Comparison of ENCODE assay signal across 25 mouse cellular contexts in the genomic region with DNA sequence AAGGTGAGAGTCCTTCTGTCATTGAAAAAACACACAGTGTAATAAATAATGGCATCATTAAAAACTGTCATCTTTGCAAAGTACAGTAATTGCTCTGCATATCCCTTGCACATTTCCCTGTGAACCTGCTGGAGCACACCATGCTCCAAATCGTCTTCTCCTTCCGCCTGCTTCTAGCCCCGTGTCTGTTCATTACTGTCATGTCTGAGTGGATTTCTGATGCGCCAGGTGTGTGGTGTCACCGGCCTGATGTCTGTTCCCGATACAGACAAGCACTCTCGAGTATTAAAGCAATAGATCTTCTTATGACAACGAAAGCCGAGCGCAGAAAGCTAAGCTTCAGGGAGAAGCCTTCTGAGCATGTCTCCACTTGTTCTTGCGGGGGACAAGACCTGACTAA. TPM values are rescaled to one million over a fixed set of nuclear protein-coding genes. Genes with fewer than 3 reads are reported as not detected.
DNase-seq lines count a peak whose midpoint lies in the region; ATAC-seq and TF ChIP-seq lines count a peak whose summit lies in the region.
"Had no signal": no experiment of that assay in that cellular context is flagged by ENCODE, and none has a peak within 500 bp of the region (broad histone marks: within the 10 kb centered on the region; RNA-seq: fewer than 3 reads in every experiment).

No protein-coding gene starts in this region.

- peak; percentile 25 for DNase-seq in embryonic facial prominence, embryonic 11.5 days (ENCODE audit: low spot score)
- no peak for DNase-seq in embryonic facial prominence, embryonic 10.5 days (ENCODE audit: low spot score)
- no peak for DNase-seq in hindbrain, embryonic 11.5 days (ENCODE audit: low spot score)
- peak; percentile 1 for DNase-seq in kidney, postnatal 4 days
- DNase-seq in kidney, adult 2 months = no peak
- DNase-seq in forelimb bud, embryonic 11.5 days (ENCODE audit: low read depth, low spot score) = peak; percentile 25
- DNase-seq in layer of hippocampus, postnatal 36 days = no peak
- DNase-seq: adrenal gland, adult 8-10 months; adrenal gland, postnatal 25 days; cerebellum, adult 18-20 months; cerebellum, adult 9-10 months; cerebellum, postnatal 14 days; gastrocnemius, adult 2 months; gastrocnemius, postnatal 14 days; heart, adult 2 months; heart, postnatal 14 days had no signal

- no peaks in the 10 kb centered on the region for H3K27me3 ChIP-seq in embryonic facial prominence, embryonic 11.5 days (ENCODE audit: control insufficient read depth, insufficient read depth, low read length)
- no peaks in the 10 kb centered on the region for H3K27me3 ChIP-seq in embryonic facial prominence, embryonic 10.5 days (replicated peaks; ENCODE audit: low read depth, poor library complexity, severe bottlenecking)
- H3K27me3 ChIP-seq in hindbrain, embryonic 16.5 days (replicated peaks; ENCODE audit: control insufficient read depth, insufficient read depth, low read length) = no peaks in the 10 kb centered on the region
- H3K27me3 ChIP-seq in hindbrain, embryonic 11.5 days (ENCODE audit: control insufficient read depth, insufficient read depth, low read length) = no peaks in the 10 kb centered on the region
- no peaks in the 10 kb centered on the region; the same call in 1 of the 2 replicates for H3K27me3 ChIP-seq in kidney, adult 2 months (replicated peaks; ENCODE audit: control insufficient read depth, insufficient read depth, low read length)
- H3K27me3 ChIP-seq: embryonic facial prominence, embryonic 13.5 days; forebrain, embryonic 13.5 days; heart, embryonic 13.5 days had no signal

- TF ChIP-seq CTCF in kidney, adult 2 months (conservative IDR thresholded peaks at IDR 0.05; ENCODE audit: insufficient read depth, insufficient read length, low read depth, low read length) = no peak

- H3K9ac ChIP-seq in embryonic facial prominence, embryonic 11.5 days (replicated peaks; ENCODE audit: low read length) = no peak overlapping the region
- H3K9ac ChIP-seq in hindbrain, embryonic 16.5 days (ENCODE audit: low read depth, low read length) = no peak overlapping the region
- no peak overlapping the region for H3K9ac ChIP-seq in hindbrain, embryonic 11.5 days (ENCODE audit: low read depth, low read length)
- H3K9ac ChIP-seq: embryonic facial prominence, embryonic 13.5 days; forebrain, embryonic 13.5 days; heart, embryonic 13.5 days had no signal

- 82% methylated on average over 11 of the region's 11 CpGs for WGBS in embryonic facial prominence, embryonic 11.5 days
- 79% methylated on average over 11 of the region's 11 CpGs for WGBS in embryonic facial prominence, embryonic 10.5 days
- 77% methylated on average over 11 of the region's 11 CpGs for WGBS in hindbrain, embryonic 16.5 days
- 87% methylated on average over 11 of the region's 11 CpGs for WGBS in hindbrain, embryonic 11.5 days
- WGBS in kidney, adult 2 months = 40% methylated on average over 11 of the region's 11 CpGs

- no peak for ATAC-seq in embryonic facial prominence, embryonic 11.5 days (replicated peaks; ENCODE audit: insufficient number of reproducible peaks, low FRiP score, low TSS enrichment, low read depth)
- peak; percentile 60; the same call in 1 of the 2 replicates for ATAC-seq in hindbrain, embryonic 16.5 days
- ATAC-seq in hindbrain, embryonic 11.5 days (ENCODE audit: low FRiP score) = no peak
- ATAC-seq: activated CD4-positive, CD25-positive, alpha-beta regulatory T cell, adult 4 months; forebrain, embryonic 13.5 days; forebrain, embryonic 16.5 days; intestine, postnatal 0 days had no signal

- no peaks in the 10 kb centered on the region for H3K4me1 ChIP-seq in embryonic facial prominence, embryonic 11.5 days (ENCODE audit: control insufficient read depth, insufficient read depth, low read length)
- no peaks in the 10 kb centered on the region for H3K4me1 ChIP-seq in embryonic facial prominence, embryonic 10.5 days
- no peaks in the 10 kb centered on the region for H3K4me1 ChIP-seq in hindbrain, embryonic 16.5 days (ENCODE audit: control insufficient read depth, insufficient read depth, low read depth, low read length)
- no peaks in the 10 kb centered on the region for H3K4me1 ChIP-seq in hindbrain, embryonic 11.5 days (replicated peaks; ENCODE audit: control insufficient read depth, insufficient read depth, low read length)
- no peaks in the 10 kb centered on the region for H3K4me1 ChIP-seq in kidney, adult 2 months (ENCODE audit: control insufficient read depth, insufficient read depth, low read length)
- H3K4me1 ChIP-seq: embryonic facial prominence, embryonic 13.5 days; forebrain, embryonic 10.5 days; forebrain, embryonic 13.5 days; heart, embryonic 10.5 days; heart, embryonic 13.5 days had no signal

- TF ChIP-seq POLR2A in kidney, adult 2 months (IDR thresholded peaks at IDR 0.05; ENCODE audit: low read depth, low read length) = no peak

- no peak overlapping the region for H3K27ac ChIP-seq in embryonic facial prominence, embryonic 11.5 days (replicated peaks; ENCODE audit: low read depth, low read length)
- H3K27ac ChIP-seq in embryonic facial prominence, embryonic 10.5 days (replicated peaks) = no peak overlapping the region
- no peak overlapping the region for H3K27ac ChIP-seq in hindbrain, embryonic 16.5 days (ENCODE audit: low read depth, low read length)
- H3K27ac ChIP-seq in hindbrain, embryonic 11.5 days (ENCODE audit: low read depth, low read length) = no peak overlapping the region
- H3K27ac ChIP-seq in kidney, adult 2 months (ENCODE audit: insufficient read depth, low read depth, low read length) = no peak overlapping the region
- H3K27ac ChIP-seq: embryonic facial prominence, embryonic 13.5 days; forebrain, embryonic 10.5 days; forebrain, embryonic 13.5 days; gastrocnemius, adult 2 months; heart, adult 2 months; heart, embryonic 10.5 days; heart, embryonic 13.5 days had no signal

- H3K4me3 ChIP-seq in embryonic facial prominence, embryonic 11.5 days (ENCODE audit: low read depth, low read length) = no peak overlapping the region
- H3K4me3 ChIP-seq in embryonic facial prominence, embryonic 10.5 days = no peak overlapping the region
- no peak overlapping the region for H3K4me3 ChIP-seq in hindbrain, embryonic 16.5 days (ENCODE audit: low read length)
- no peak overlapping the region for H3K4me3 ChIP-seq in hindbrain, embryonic 11.5 days (ENCODE audit: low read depth, low read length)
- H3K4me3 ChIP-seq in kidney, adult 2 months (ENCODE audit: insufficient read depth, low read depth, low read length) = no peak overlapping the region
- H3K4me3 ChIP-seq: embryonic facial prominence, embryonic 13.5 days; forebrain, embryonic 10.5 days; forebrain, embryonic 13.5 days; gastrocnemius, adult 2 months; heart, adult 2 months; heart, embryonic 10.5 days; heart, embryonic 13.5 days had no signal

- no peaks in the 10 kb centered on the region for H3K9me3 ChIP-seq in embryonic facial prominence, embryonic 11.5 days (replicated peaks; ENCODE audit: control insufficient read depth, low read length)
- no peaks in the 10 kb centered on the region for H3K9me3 ChIP-seq in embryonic facial prominence, embryonic 10.5 days
- H3K9me3 ChIP-seq in hindbrain, embryonic 16.5 days (ENCODE audit: control insufficient read depth, low read length) = no peaks in the 10 kb centered on the region
- no peaks in the 10 kb centered on the region for H3K9me3 ChIP-seq in hindbrain, embryonic 11.5 days (ENCODE audit: control insufficient read depth, low read length)
- H3K9me3 ChIP-seq: embryonic facial prominence, embryonic 13.5 days; forebrain, embryonic 10.5 days; forebrain, embryonic 13.5 days; heart, embryonic 10.5 days; heart, embryonic 13.5 days had no signal

- no peak overlapping the region for H3K4me2 ChIP-seq in embryonic facial prominence, embryonic 11.5 days (ENCODE audit: low read depth, low read length)
- peak overlapping the region; percentile 25 for H3K4me2 ChIP-seq in hindbrain, embryonic 16.5 days (ENCODE audit: low read length)
- H3K4me2 ChIP-seq in hindbrain, embryonic 11.5 days (replicated peaks; ENCODE audit: low read depth, low read length) = no peak overlapping the region
- H3K4me2 ChIP-seq: embryonic facial prominence, embryonic 13.5 days; forebrain, embryonic 13.5 days; heart, embryonic 13.5 days had no signal

- no peaks in the 10 kb centered on the region for H3K36me3 ChIP-seq in embryonic facial prominence, embryonic 11.5 days (replicated peaks; ENCODE audit: control insufficient read depth, insufficient read depth, low read depth, low read length)
- H3K36me3 ChIP-seq in embryonic facial prominence, embryonic 10.5 days (replicated peaks) = no peaks in the 10 kb centered on the region
- H3K36me3 ChIP-seq in hindbrain, embryonic 16.5 days (ENCODE audit: control insufficient read depth, insufficient read depth, low read length) = no peaks in the 10 kb centered on the region
- H3K36me3 ChIP-seq in hindbrain, embryonic 11.5 days (ENCODE audit: control insufficient read depth, insufficient read depth, low read length) = no peaks in the 10 kb centered on the region
- no peaks in the 10 kb centered on the region for H3K36me3 ChIP-seq in kidney, adult 2 months (ENCODE audit: control insufficient read depth, insufficient read depth, low read length)
- H3K36me3 ChIP-seq: embryonic facial prominence, embryonic 13.5 days; forebrain, embryonic 10.5 days; heart, embryonic 10.5 days; heart, embryonic 13.5 days had no signal

RNA-seq across cellular contexts. Expression of a gene that starts 32.1 kb away (rescaled TPM):
- polyA plus RNA-seq in embryonic facial prominence, embryonic 11.5 days (2014; fragmentation: Nextera tagmentation; extraction: Ambion mirVana) = 1.5 and 1.9 TPM in 2 replicates
- 1.0 and 1.9 TPM in 2 replicates for polyA plus RNA-seq in embryonic facial prominence, embryonic 10.5 days (2016; fragmentation: Nextera tagmentation; extraction: Ambion mirVana)
- 9.0 and 9.5 TPM in 2 replicates for polyA plus RNA-seq in hindbrain, embryonic 16.5 days (2015; fragmentation: Nextera tagmentation; extraction: Ambion mirVana)
- polyA plus RNA-seq in hindbrain, embryonic 11.5 days (2014; fragmentation: Nextera tagmentation; extraction: Ambion mirVana) = 2.4 and 2.9 TPM in 2 replicates
- 0.48 and 0.67 TPM in 2 replicates for polyA plus RNA-seq in kidney, adult 2 months (2012; rRNA removed)
- total RNA-seq in layer of hippocampus, postnatal 36 days (2021) = 10 to 100 TPM; 69.1 to 70.3 TPM

Comparison
In these comparisons a context has a peak if more than half of its experiments do, and no peak if none do; other contexts are left out.
1. DNase-seq: peak in embryonic facial prominence, embryonic 11.5 days (single experiment), kidney, postnatal 4 days (2 of 2) and forelimb bud, embryonic 11.5 days (single experiment); none in embryonic facial prominence, embryonic 10.5 days (single experiment), hindbrain, embryonic 11.5 days (single experiment), kidney, adult 2 months (single experiment) and layer of hippocampus, postnatal 36 days (0 of 2).